Mouse (Mus musculus): ENCODE data around the gene Olfml3.

- TF ChIP-seq CTCF (IDR thresholded peaks at IDR 0.05; ENCODE audit: low read depth): no peak
- TF ChIP-seq EP300 (IDR thresholded peaks at IDR 0.05; ENCODE audit: low read depth): no peak
Observed at GRCm38 (mm10) chr3:103734696-103735519, 2.9 kb downstream of the Olfml3 start.
